Mouse (Mus musculus): ENCODE data around the gene Rbp4.

DNA sequence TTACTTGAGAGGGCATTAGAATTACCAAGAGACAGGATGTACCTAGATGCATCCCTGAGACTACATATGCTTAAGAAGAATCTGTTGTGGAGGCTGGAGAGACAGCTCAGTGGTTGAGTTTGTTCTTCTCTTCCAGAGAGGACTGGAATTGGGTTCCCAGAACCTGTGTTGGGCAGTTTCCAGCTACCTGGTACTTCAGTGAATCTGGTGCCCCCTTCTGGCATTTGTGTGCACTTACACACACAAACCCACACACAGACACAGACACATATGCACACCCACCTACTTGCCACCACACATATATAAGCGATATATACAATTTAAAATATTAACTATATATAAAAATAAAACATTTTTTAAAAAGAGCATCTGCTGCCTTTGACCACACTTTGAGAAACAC, 31.2 kb upstream of the Rbp4 start:
- TF ChIP-seq POLR2A (IDR thresholded peaks at IDR 0.05; ENCODE audit: low read depth, low read length) (no peak), CTCF (IDR thresholded peaks at IDR 0.05; ENCODE audit: extremely low read depth, insufficient read depth, insufficient read length, insufficient replicate concordance) (no peak)

Measured in spleen, adult 2 months (tissue).